Mouse (Mus musculus) G1E (cell line): ENCODE data around the gene Trim38.

Experiments
- CTCF ChIP-seq: IDR thresholded peaks from 2 replicates; pipeline ENCODE4 v1.5.1; 2012; ENCODE audit warnings: low read depth, low read length, inconsistent platforms, mixed read lengths
- TAL1 ChIP-seq: conservative IDR thresholded peaks from 2 replicates; pipeline ENCODE4 v1.6.1; 2012; ENCODE audit warnings: low read depth, low read length, inconsistent platforms, mixed read lengths

DNA sequence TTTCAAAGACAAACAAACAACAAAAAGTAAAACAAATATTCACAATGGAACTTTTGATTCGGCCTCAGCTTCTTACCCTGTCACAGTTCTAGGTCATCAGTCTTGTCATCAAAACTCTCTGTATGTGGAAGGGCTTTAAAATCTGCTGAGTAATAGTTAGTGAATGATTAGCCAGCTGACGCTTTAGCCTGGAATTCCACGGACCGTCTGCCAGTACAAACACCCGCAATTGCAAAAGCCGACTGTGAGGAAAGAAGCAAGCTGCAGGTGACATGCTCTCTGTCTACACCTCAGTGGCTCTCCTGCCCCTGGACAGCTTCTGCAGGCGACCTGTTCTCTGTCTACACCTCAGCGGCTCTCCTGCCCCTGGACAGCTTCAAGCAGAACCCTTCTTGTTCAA lies 39.2 kb upstream of the Trim38 start:
- TF ChIP-seq CTCF (no peak), TAL1 (no peak)
